Mouse (Mus musculus) left cerebral cortex, adult 9 months (tissue): ENCODE measurements at regions not wholly inside any gene's neighbourhood (a gene's known extent, or its start where the extent isn't known, plus 50 kb on each side); places are given as distances from the start of the nearest gene placed in this dataset.

Source experiments
- DNase-seq, 2 experiments: peaks; one replicate each; pipeline ENCODE4 v3.0.0; 2022; ENCODE audit warnings: low spot score in 2 of 2

DNA sequence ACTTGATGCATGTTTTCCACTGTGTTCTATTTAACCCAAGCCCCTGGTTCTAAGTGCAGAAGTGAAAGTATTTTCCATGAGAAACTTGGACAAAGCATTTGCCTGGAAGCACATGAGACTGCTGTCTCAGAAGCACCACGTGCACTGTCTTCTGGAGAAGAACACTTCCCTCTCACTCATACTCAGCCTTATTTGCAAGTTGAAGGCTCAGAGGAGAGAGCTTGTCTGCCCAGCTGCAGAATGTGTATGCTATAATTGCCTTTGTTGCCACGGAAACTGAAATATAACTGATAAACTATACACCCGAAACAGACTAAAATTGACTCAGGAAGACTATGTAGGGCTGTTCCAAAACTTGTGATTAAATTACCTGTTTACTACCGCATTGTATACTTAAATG lies 3230.3 kb downstream of the 9330182O14Rik start:
- peak; percentile 8 to 32 for DNase-seq

DNA sequence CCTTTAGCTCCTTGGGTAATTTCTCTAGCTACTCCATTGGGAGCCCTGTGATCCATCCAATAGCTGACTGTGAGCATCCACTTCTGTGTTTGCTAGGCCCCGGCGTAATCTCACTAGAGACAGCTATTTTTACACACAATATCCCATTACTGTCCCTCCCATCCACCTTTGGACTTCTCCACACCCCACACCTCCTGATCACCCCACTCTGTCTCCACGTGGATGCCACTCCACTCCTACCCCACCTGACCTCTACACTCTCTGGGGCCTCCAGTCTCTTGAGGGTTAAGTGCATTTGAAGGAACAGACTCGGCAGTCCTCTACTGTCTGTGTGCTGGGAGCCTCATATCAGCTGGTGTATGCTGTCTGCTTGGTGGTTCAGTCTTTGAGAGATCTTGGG lies 3238.9 kb downstream of the 9330182O14Rik start:
- DNase-seq = no peak

DNA sequence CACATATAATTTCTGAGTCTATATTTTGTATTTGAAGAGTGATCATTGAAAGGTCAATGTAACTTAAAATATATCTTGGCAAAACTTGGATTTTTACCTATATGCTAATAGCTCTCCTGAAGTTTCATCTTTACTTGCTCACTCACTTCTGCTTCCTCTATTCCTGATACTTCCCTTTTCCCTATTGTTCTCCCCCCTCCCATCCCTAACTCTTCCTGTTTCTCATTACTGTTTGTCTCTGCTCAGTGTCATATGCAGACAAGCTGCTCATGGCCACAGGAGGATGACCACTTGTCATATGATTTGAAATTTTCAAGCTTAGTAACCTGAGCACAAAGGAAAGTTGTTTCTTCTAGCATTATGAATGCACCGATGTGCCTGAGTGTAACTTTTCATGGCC lies 3248.2 kb downstream of the 9330182O14Rik start:
- no peak for DNase-seq

DNA sequence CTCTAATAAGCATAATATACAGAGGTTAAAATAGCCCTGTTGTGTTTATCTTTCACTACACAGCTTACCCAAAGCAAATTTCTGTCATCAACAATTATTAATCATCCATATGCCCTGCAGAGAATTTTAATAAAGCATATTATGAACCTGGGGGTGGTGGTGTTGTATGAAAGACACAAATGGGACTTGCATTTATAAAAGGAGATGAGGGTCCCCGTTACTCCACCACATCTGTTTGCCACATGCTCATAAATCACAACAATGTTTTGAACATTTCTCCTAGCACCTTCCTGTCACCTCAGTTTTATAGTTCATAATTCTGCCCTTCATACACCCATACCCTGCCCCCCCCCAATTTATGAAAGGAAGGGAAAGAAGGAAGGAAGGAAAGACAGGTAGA lies 3265.7 kb downstream of the 9330182O14Rik start:
- DNase-seq = no peak

DNA sequence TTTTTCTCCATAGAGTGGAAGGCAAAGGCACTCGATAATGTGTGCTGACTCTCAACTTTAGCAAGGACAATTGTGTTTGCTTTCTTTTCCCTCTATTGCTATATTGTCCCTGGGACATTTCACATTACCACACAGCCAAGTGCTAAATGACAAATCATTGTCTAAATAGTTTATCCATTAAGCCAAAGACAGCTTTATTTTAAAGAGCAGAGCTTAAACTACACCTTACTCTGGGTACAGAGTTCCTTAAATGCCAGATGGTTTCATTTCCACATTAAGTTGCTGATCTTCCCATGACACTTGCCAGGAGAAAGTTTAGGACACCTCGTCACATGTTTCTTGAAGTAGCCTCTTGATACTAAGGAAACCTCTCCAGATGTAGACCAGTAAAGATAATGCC lies 3269.4 kb downstream of the 9330182O14Rik start:
- no peak for DNase-seq
